Mouse (Mus musculus): ENCODE data around the gene Hmcn2. TPM values are rescaled to one million over a fixed set of nuclear protein-coding genes. Genes with fewer than 3 reads are reported as not detected.

The Hmcn2 gene
- polyA plus RNA-seq, 1 experiment, result 4.1 TPM

GRCm38 (mm10) chr2:31451530-31451929 lies 137.3 kb downstream of the Hmcn2 start:
- TF ChIP-seq MYOG (IDR thresholded peaks at IDR 0.05; ENCODE audit: control insufficient read depth, extremely low read depth, insufficient read length) (no peak), MAX (IDR thresholded peaks at IDR 0.05) (no peak), FOSL1 (IDR thresholded peaks at IDR 0.05; ENCODE audit: insufficient read depth, low read length, poor library complexity, severe bottlenecking) (no peak)
- H3K27me3 ChIP-seq (ENCODE audit: control insufficient read depth, insufficient read depth, insufficient read length), result no peaks in the 10 kb centered on the region
- no peaks in the 10 kb centered on the region for H3K36me3 ChIP-seq (ENCODE audit: control insufficient read depth, insufficient read depth)
- peaks cover 3% of the 10 kb centered on the region for H3K79me2 ChIP-seq (ENCODE audit: control insufficient read depth, insufficient read depth)
- H3K79me3 ChIP-seq (ENCODE audit: low read depth), result no peaks in the 10 kb centered on the region
- H3K4me3 ChIP-seq (ENCODE audit: insufficient read depth, poor library complexity, severe bottlenecking), result no peak overlapping the region
- H3ac ChIP-seq (ENCODE audit: control insufficient read depth, insufficient read length, low read depth), result no peak overlapping the region

- Histone ChIP-seq H3K79me2 (ENCODE audit: control insufficient read depth, insufficient read depth) (peaks cover 3% of the 10 kb centered on the region), H3ac (ENCODE audit: control insufficient read depth, insufficient read length, low read depth) (no peak overlapping the region), H3K36me3 (ENCODE audit: control insufficient read depth, insufficient read depth) (no peaks in the 10 kb centered on the region), H3K79me3 (ENCODE audit: low read depth) (no peaks in the 10 kb centered on the region), H3K27me3 (ENCODE audit: control insufficient read depth, insufficient read depth, insufficient read length) (no peaks in the 10 kb centered on the region), H3K4me3 (ENCODE audit: insufficient read depth, poor library complexity, severe bottlenecking) (no peak overlapping the region)
- no peak for TF ChIP-seq FOSL1 (IDR thresholded peaks at IDR 0.05; ENCODE audit: insufficient read depth, low read length, poor library complexity, severe bottlenecking)
- TF ChIP-seq CTCF (IDR thresholded peaks at IDR 0.05; ENCODE audit: control insufficient read depth, insufficient read depth, insufficient read length), result no peak
- TF ChIP-seq MAX (IDR thresholded peaks at IDR 0.05), result no peak
- no peak for TF ChIP-seq MYOG (IDR thresholded peaks at IDR 0.05; ENCODE audit: control insufficient read depth, extremely low read depth, insufficient read length)
- TF ChIP-seq USF1 (IDR thresholded peaks at IDR 0.05; ENCODE audit: low read depth), result no peak
- TF ChIP-seq MYOD1 (IDR thresholded peaks at IDR 0.05; ENCODE audit: control insufficient read depth, insufficient read length, low read depth), result no peak
- no peak for TF ChIP-seq CEBPB (IDR thresholded peaks at IDR 0.05; ENCODE audit: low read depth)
Observed at GRCm38 (mm10) chr2:31453011-31453410, 138.8 kb downstream of the Hmcn2 start.

- H3K79me3 ChIP-seq (ENCODE audit: low read depth), result no peaks in the 10 kb centered on the region
- H3K36me3 ChIP-seq (ENCODE audit: control insufficient read depth, insufficient read depth), result no peaks in the 10 kb centered on the region
- no peak overlapping the region for H3ac ChIP-seq (ENCODE audit: control insufficient read depth, insufficient read length, low read depth)
- H3K27me3 ChIP-seq (ENCODE audit: control insufficient read depth, insufficient read depth, insufficient read length), result no peaks in the 10 kb centered on the region
- no peak overlapping the region for H3K4me3 ChIP-seq (ENCODE audit: insufficient read depth, poor library complexity, severe bottlenecking)
- peaks cover 3% of the 10 kb centered on the region for H3K79me2 ChIP-seq (ENCODE audit: control insufficient read depth, insufficient read depth)
- TF ChIP-seq MYOG (IDR thresholded peaks at IDR 0.05; ENCODE audit: control insufficient read depth, extremely low read depth, insufficient read length), result no peak
- no peak for TF ChIP-seq USF1 (IDR thresholded peaks at IDR 0.05; ENCODE audit: low read depth)
- TF ChIP-seq CEBPB (IDR thresholded peaks at IDR 0.05; ENCODE audit: low read depth), result no peak
Observed at GRCm38 (mm10) chr2:31453559-31454177, 139.5 kb downstream of the Hmcn2 start.

DNA sequence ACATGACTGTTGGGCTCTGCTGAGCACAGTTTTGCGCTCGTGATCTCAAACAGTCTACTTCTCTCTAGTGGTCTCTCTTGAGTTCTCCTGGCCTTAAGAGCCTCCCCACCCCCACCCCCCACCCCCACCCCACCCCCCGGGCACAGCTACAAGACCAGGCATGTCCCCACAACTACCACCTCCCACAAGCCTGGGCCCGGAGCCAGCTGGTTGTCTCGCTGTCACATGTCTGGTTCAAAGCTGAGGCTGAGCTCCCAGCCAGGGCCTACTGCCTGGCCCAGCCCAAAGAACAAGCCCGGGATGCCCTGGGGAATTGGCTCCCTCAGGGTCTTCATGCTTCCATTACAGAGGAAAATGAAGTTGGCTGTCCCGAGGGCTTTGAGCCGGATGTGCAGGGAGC lies 140.1 kb downstream of the Hmcn2 start:
- no peak overlapping the region for H3K4me3 ChIP-seq (ENCODE audit: insufficient read depth, poor library complexity, severe bottlenecking)
- TF ChIP-seq MAX (IDR thresholded peaks at IDR 0.05), result no peak
- TF ChIP-seq CEBPB (IDR thresholded peaks at IDR 0.05; ENCODE audit: low read depth), result no peak
- TF ChIP-seq MYOD1 (IDR thresholded peaks at IDR 0.05; ENCODE audit: control insufficient read depth, insufficient read length, low read depth), result no peak
- no peak for TF ChIP-seq FOSL1 (IDR thresholded peaks at IDR 0.05; ENCODE audit: insufficient read depth, low read length, poor library complexity, severe bottlenecking)
- no peak for TF ChIP-seq USF1 (IDR thresholded peaks at IDR 0.05; ENCODE audit: low read depth)
- no peak for TF ChIP-seq CTCF (IDR thresholded peaks at IDR 0.05; ENCODE audit: control insufficient read depth, insufficient read depth, insufficient read length)
- no peak for TF ChIP-seq MYOG (IDR thresholded peaks at IDR 0.05; ENCODE audit: control insufficient read depth, extremely low read depth, insufficient read length)
- H3ac ChIP-seq (ENCODE audit: control insufficient read depth, insufficient read length, low read depth), result no peak overlapping the region
- no peaks in the 10 kb centered on the region for H3K27me3 ChIP-seq (ENCODE audit: control insufficient read depth, insufficient read depth, insufficient read length)
- peaks cover 3% of the 10 kb centered on the region for H3K79me2 ChIP-seq (ENCODE audit: control insufficient read depth, insufficient read depth)
- H3K79me3 ChIP-seq (ENCODE audit: low read depth), result no peaks in the 10 kb centered on the region
- no peaks in the 10 kb centered on the region for H3K36me3 ChIP-seq (ENCODE audit: control insufficient read depth, insufficient read depth)

DNA sequence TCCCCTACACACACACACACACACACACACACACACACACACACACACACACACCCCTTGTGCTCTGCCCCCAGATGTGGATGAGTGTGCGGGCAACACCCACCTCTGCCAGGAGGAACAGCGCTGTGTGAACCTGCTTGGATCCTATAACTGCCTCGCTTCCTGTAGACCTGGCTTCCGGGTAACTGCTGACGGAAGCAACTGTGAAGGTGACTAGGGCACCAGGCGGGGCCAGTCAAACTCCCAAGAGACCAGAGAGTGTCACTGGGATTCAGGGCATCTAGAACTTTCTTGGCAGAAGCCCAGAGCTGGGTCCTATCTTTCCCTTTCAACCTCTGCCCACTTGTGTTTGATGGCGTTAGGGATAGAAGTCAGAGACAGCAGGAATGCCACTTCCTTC lies 141.2 kb downstream of the Hmcn2 start:
- Histone ChIP-seq H3K36me3 (ENCODE audit: control insufficient read depth, insufficient read depth) (no peaks in the 10 kb centered on the region), H3K27me3 (ENCODE audit: control insufficient read depth, insufficient read depth, insufficient read length) (no peaks in the 10 kb centered on the region), H3K79me3 (ENCODE audit: low read depth) (no peaks in the 10 kb centered on the region), H3K79me2 (ENCODE audit: control insufficient read depth, insufficient read depth) (peaks cover 3% of the 10 kb centered on the region), H3K4me3 (ENCODE audit: insufficient read depth, poor library complexity, severe bottlenecking) (no peak overlapping the region), H3ac (ENCODE audit: control insufficient read depth, insufficient read length, low read depth) (no peak overlapping the region)
- TF ChIP-seq MYOG (IDR thresholded peaks at IDR 0.05; ENCODE audit: control insufficient read depth, extremely low read depth, insufficient read length) (no peak), MYOD1 (IDR thresholded peaks at IDR 0.05; ENCODE audit: control insufficient read depth, insufficient read length, low read depth) (no peak), CEBPB (IDR thresholded peaks at IDR 0.05; ENCODE audit: low read depth) (no peak), FOSL1 (IDR thresholded peaks at IDR 0.05; ENCODE audit: insufficient read depth, low read length, poor library complexity, severe bottlenecking) (no peak)

GRCm38 (mm10) chr2:31458460-31458859 lies 144.2 kb downstream of the Hmcn2 start:
- no peak for TF ChIP-seq FOSL1 (IDR thresholded peaks at IDR 0.05; ENCODE audit: insufficient read depth, low read length, poor library complexity, severe bottlenecking)
- no peak for TF ChIP-seq CEBPB (IDR thresholded peaks at IDR 0.05; ENCODE audit: low read depth)
- no peak for TF ChIP-seq MYOD1 (IDR thresholded peaks at IDR 0.05; ENCODE audit: control insufficient read depth, insufficient read length, low read depth)
- TF ChIP-seq MYOG (IDR thresholded peaks at IDR 0.05; ENCODE audit: control insufficient read depth, extremely low read depth, insufficient read length), result no peak
- TF ChIP-seq CTCF (IDR thresholded peaks at IDR 0.05; ENCODE audit: control insufficient read depth, insufficient read depth, insufficient read length), result no peak
- no peak for TF ChIP-seq USF1 (IDR thresholded peaks at IDR 0.05; ENCODE audit: low read depth)
- TF ChIP-seq MAX (IDR thresholded peaks at IDR 0.05), result no peak
- Histone ChIP-seq H3K4me3 (ENCODE audit: insufficient read depth, poor library complexity, severe bottlenecking) (no peak overlapping the region), H3ac (ENCODE audit: control insufficient read depth, insufficient read length, low read depth) (no peak overlapping the region), H3K79me2 (ENCODE audit: control insufficient read depth, insufficient read depth) (peaks cover 3% of the 10 kb centered on the region), H3K27me3 (ENCODE audit: control insufficient read depth, insufficient read depth, insufficient read length) (no peaks in the 10 kb centered on the region), H3K36me3 (ENCODE audit: control insufficient read depth, insufficient read depth) (no peaks in the 10 kb centered on the region), H3K79me3 (ENCODE audit: low read depth) (no peaks in the 10 kb centered on the region)

Measured in C2C12 (cell line).